Mouse (Mus musculus) testis, adult 2 months (tissue): ENCODE data around the gene Ppan.

Experiments used
- CTCF ChIP-seq: fragments of 200-500 bp; IDR thresholded peaks from 2 replicates; pipeline ENCODE4 v1.5.1; 2012; ENCODE audit warnings: low read depth, mild to moderate bottlenecking, inconsistent platforms, low read length, moderate library complexity; ENCODE audit not compliant: control insufficient read depth, insufficient read depth, insufficient replicate concordance
- POLR2A ChIP-seq: fragments of 200-500 bp; IDR thresholded peaks from 2 replicates; pipeline ENCODE4 v1.6.1; 2012; ENCODE audit warnings: low read depth, mild to moderate bottlenecking, inconsistent platforms, low read length, moderate library complexity; ENCODE audit not compliant: control insufficient read depth

GRCm38 (mm10) chr9:20887191-20887590 lies 784 bp upstream of the Ppan start:
- no peak for TF ChIP-seq POLR2A
- TF ChIP-seq CTCF = no peak
